Mouse (Mus musculus) left cerebral cortex, postnatal 14 days (tissue): ENCODE measurements around the gene Rps19. TPM values are rescaled to one million over a fixed set of nuclear protein-coding genes. Genes with fewer than 3 reads are reported as not detected.

ENCODE experiments used
- DNase-seq, 2 experiments: peaks; one replicate each; pipeline ENCODE4 v3.0.0; 2021 to 2022; ENCODE audit warnings: low spot score in 2 of 2, mixed read lengths in 1 of 2
- intact Hi-C: fragments of 180-260 bp; cut with DNase I; formaldehyde crosslinking; loops from one replicate; pipeline ENCODE4 v1.15.1; 2025
- total RNA-seq, 2 experiments: library from RNA; stranded (reverse); gene quantifications; 2 replicates each; pipeline ENCODE4 v1.2.3; 2021

Rps19 gene
- total RNA-seq, 2 experiments from 2014 or later = 421 to 431 TPM

GRCm38 (mm10) chr7:24897959-24898358 is 13.8 kb downstream of the Rps19 start:
- intact Hi-C loops = no loop called here

GRCm38 (mm10) chr7:24901114-24901513 is 16.9 kb downstream of the Rps19 start:
- no peak for DNase-seq
- intact Hi-C loops = no loop called here

More at GRCm38 (mm10) chr7:24897959-24898358, 13.8 kb downstream of the Rps19 start:
- DNase-seq = no peak

- no peak for DNase-seq
- intact Hi-C loops = no loop called here
These were observed 17.7 kb downstream of the Rps19 start for GRCm38 (mm10) chr7:24901842-24902241.

GRCm38 (mm10) chr7:24902264-24902629 is 18.1 kb downstream of the Rps19 start:
- no peak for DNase-seq
- intact Hi-C loops = no loop called here

GRCm38 (mm10) chr7:24902630-24903443 is 18.7 kb downstream of the Rps19 start, which contains the start of gene Arhgef1:
Arhgef1 (plus strand) TSS chr7:24902912.
- no peak for DNase-seq

GRCm38 (mm10) chr7:24903444-24903825 is 19.3 kb downstream of the Rps19 start:
- no peak for DNase-seq
- intact Hi-C loops = no loop called here

More at GRCm38 (mm10) chr7:24902630-24903443, 18.7 kb downstream of the Rps19 start, which contains the start of gene Arhgef1:
- intact Hi-C loops = no loop called here

- peak; percentile 97 to 98 for DNase-seq
- intact Hi-C loops = no loop called here
These were observed 19.9 kb downstream of the Rps19 start for GRCm38 (mm10) chr7:24904070-24904483.

- intact Hi-C loops = loop anchor here (5.0 kb wide), 1 partner anchor 47 kb away; no protein-coding TSS in a partner anchor
- peak; percentile 48 to 53 for DNase-seq
These were observed 20.8 kb downstream of the Rps19 start for GRCm38 (mm10) chr7:24904936-24905335.

GRCm38 (mm10) chr7:24906551-24906950 is 22.4 kb downstream of the Rps19 start:
- intact Hi-C loops = loop anchor here (5.0 kb wide), 1 partner anchor 46 kb away; no protein-coding TSS in a partner anchor
- no peak for DNase-seq

- no peak for DNase-seq
- intact Hi-C loops = loop anchor here (5.0 kb wide), 1 partner anchor 45 kb away; no protein-coding TSS in a partner anchor
These were observed 23.1 kb downstream of the Rps19 start for GRCm38 (mm10) chr7:24907211-24907748.

- intact Hi-C loops = no loop called here
- DNase-seq = no peak
These were observed 28.3 kb downstream of the Rps19 start for GRCm38 (mm10) chr7:24912480-24912879.

- no peak for DNase-seq
- intact Hi-C loops = no loop called here
These were observed 34.7 kb downstream of the Rps19 start for GRCm38 (mm10) chr7:24918763-24919323.

- intact Hi-C loops = no loop called here
- peak in 1 of 2 experiments; percentile 41 for DNase-seq
These were observed 35.6 kb downstream of the Rps19 start for GRCm38 (mm10) chr7:24919728-24920127.

- intact Hi-C loops = loop anchor here (5.0 kb wide), 1 partner anchor 37 kb away; no protein-coding TSS in a partner anchor
- no peak for DNase-seq
These were observed 46.3 kb downstream of the Rps19 start for GRCm38 (mm10) chr7:24930475-24930874.

GRCm38 (mm10) chr7:24931651-24932050 is 47.5 kb downstream of the Rps19 start:
- intact Hi-C loops = loop anchor here (5.0 kb wide), 1 partner anchor 36 kb away; no protein-coding TSS in a partner anchor
- no peak for DNase-seq

Other genes with a start within 250 kb of the Rps19 start
- gene Lypd3, start 247.8 kb upstream of the Rps19 start, total RNA-seq = under 1 TPM; 0.48 to 0.53 TPM
- gene Tex101, start 207.7 kb upstream of the Rps19 start, total RNA-seq = not detected
- not detected for gene BC049730, start 175.1 kb upstream of the Rps19 start, total RNA-seq
- gene Gm4763, start 157.5 kb upstream of the Rps19 start, total RNA-seq = not detected
- not detected for gene Cd177, start 124.1 kb upstream of the Rps19 start, total RNA-seq
- not detected for gene Ceacam10, start 107.2 kb upstream of the Rps19 start, total RNA-seq
- not detected for gene Gm9844, start 22.2 kb upstream of the Rps19 start, total RNA-seq
- gene Lypd4, start 14.4 kb upstream of the Rps19 start, total RNA-seq = not detected
- not detected for gene Dmrtc2, start 14.3 kb upstream of the Rps19 start, total RNA-seq
- gene Cd79a, start 13.0 kb downstream of the Rps19 start, total RNA-seq = under 1 TPM in 1 of 2 experiments, not detected in 1; 0.55 TPM
- 10 to 100 TPM; 80.3 to 89.2 TPM for gene Arhgef1, start 18.5 kb downstream of the Rps19 start, total RNA-seq
- not detected for gene Gm4881, start 60.1 kb downstream of the Rps19 start, total RNA-seq
- 100 to 1,000 TPM; 303 to 313 TPM for gene Rabac1, start 88.4 kb downstream of the Rps19 start, total RNA-seq
- 1,000 to 10,000 TPM; 2,091 to 2,391 TPM for gene Atp1a3, start 121.6 kb downstream of the Rps19 start, total RNA-seq
- 100 to 1,000 TPM; 264 to 270 TPM for gene Grik5, start 188.0 kb downstream of the Rps19 start, total RNA-seq
- gene Zfp574, start 188.2 kb downstream of the Rps19 start, total RNA-seq = 10 to 100 TPM; 28.1 to 30.0 TPM